Mouse (Mus musculus): ENCODE results near the gene Ptpn4. TPM values are rescaled to one million over a fixed set of nuclear protein-coding genes. Genes with fewer than 3 reads are reported as not detected.
A peak's percentile ranks its signal among the peaks of the same experiment; 100 is the strongest.

Ptpn4 gene
- total and polyA plus RNA-seq, 2 experiments from 2014 or later = 4.1 to 16.7 TPM

DNA sequence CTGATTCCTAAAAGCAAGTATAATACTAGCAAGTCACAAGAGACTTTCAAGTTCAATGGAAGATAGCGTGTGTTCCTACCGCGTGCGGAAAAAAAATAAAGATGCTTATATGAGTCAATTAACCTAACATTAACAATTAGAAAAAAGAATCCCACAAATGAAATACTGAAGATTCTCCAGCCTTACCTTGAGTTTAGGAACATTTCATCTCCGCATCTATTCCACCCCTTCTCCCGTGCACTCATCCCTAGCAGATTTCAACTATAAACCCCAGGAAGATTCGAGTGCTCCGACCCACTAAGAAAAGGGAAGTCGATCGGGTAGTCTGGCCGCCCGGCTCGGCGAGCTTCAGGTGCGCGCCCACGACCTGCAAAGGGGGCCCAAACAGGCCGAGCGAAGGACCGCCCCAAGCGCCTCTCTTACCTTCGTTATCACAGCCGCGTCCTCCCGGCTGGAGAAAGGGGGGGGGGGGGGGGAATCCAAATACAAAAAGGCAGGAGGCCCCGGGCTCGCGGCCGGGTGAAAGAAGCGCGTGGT lies 866 bp downstream of the Ptpn4 start:
- ATAC-seq (ENCODE audit: insufficient read depth, low read depth) (no peak), DNase-seq (ENCODE audit: low spot score) (no peak)
- Histone ChIP-seq H3K36me3 (replicated peaks; ENCODE audit: control insufficient read depth, insufficient read depth, low read length) (no peaks in the 10 kb centered on the region), H3K4me1 (ENCODE audit: control insufficient read depth, insufficient read depth) (peaks cover 19% of the 10 kb centered on the region; the same call in 1 of the 2 replicates), H3K27me3 (ENCODE audit: control insufficient read depth, insufficient read depth, low read length) (no peaks in the 10 kb centered on the region), H3K27ac (ENCODE audit: low read depth) (peak overlapping the region; percentile 82), H3K9me3 (replicated peaks; ENCODE audit: control insufficient read depth, low read length) (no peaks in the 10 kb centered on the region), H3K4me2 (ENCODE audit: low read depth, low read length) (peak overlapping the region; percentile 63), H3K9ac (replicated peaks; ENCODE audit: low read depth, low read length) (peak overlapping the region; percentile 89), H3K4me3 (ENCODE audit: low read depth, low read length) (peak overlapping the region; percentile 94)
- TF ChIP-seq EP300 (IDR thresholded peaks at IDR 0.05; ENCODE audit: low read depth) = no peak
- no peak for TF ChIP-seq CTCF (IDR thresholded peaks at IDR 0.05; ENCODE audit: low read depth)
- WGBS = 1% methylated on average over 28 of the region's 31 CpGs

DNA sequence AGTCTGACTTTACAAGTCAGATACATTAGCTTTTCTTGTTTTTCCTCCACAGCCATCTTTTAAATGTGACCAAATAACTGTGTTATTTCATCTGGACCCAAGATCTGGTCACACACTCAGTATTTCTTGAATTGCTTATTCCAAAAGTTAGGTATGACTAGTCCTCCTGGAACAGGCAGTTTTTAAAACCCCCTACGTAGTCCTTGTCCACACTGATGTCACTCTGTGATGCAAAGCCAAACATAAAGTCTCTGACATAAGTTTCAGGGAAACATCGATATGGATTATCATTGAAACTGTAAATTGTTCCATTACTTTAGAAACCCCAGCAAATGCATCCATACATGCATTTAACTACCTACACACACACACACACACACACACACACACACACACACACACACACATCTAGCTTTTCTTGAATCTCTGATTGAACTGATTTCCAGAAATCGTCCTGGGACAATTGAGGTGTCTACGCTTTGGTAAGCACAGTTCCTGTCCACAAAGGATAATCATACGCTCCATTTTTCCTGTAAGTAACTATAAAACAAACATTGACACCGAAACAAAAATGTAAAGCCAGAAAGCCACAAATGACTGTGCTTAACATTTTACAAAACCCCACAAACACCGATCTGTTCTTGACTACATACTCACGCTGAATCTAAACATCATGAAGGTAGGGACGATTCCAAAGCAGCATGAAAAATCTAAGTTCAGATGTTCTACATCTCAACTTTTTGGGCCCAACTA lies 1.5 kb downstream of the Ptpn4 start:
- WGBS = 15% methylated on average over 9 of the region's 9 CpGs
- peaks cover 19% of the 10 kb centered on the region; the same call in 1 of the 2 replicates for H3K4me1 ChIP-seq (ENCODE audit: control insufficient read depth, insufficient read depth)
- no peak for ATAC-seq (ENCODE audit: insufficient read depth, low read depth)
- peak overlapping the region; percentile 89 for H3K9ac ChIP-seq (replicated peaks; ENCODE audit: low read depth, low read length)
- H3K27me3 ChIP-seq (ENCODE audit: control insufficient read depth, insufficient read depth, low read length) = no peaks in the 10 kb centered on the region
- H3K36me3 ChIP-seq (replicated peaks; ENCODE audit: control insufficient read depth, insufficient read depth, low read length) = no peaks in the 10 kb centered on the region
- H3K4me3 ChIP-seq (ENCODE audit: low read depth, low read length) = peak overlapping the region; percentile 94
- H3K9me3 ChIP-seq (replicated peaks; ENCODE audit: control insufficient read depth, low read length) = no peaks in the 10 kb centered on the region
- TF ChIP-seq EP300 (IDR thresholded peaks at IDR 0.05; ENCODE audit: low read depth) (no peak), CTCF (IDR thresholded peaks at IDR 0.05; ENCODE audit: low read depth) (no peak)
- H3K27ac ChIP-seq (ENCODE audit: low read depth) = peak overlapping the region; percentile 82
- no peak for DNase-seq (ENCODE audit: low spot score)
- peak overlapping the region; percentile 63 for H3K4me2 ChIP-seq (ENCODE audit: low read depth, low read length)

DNA sequence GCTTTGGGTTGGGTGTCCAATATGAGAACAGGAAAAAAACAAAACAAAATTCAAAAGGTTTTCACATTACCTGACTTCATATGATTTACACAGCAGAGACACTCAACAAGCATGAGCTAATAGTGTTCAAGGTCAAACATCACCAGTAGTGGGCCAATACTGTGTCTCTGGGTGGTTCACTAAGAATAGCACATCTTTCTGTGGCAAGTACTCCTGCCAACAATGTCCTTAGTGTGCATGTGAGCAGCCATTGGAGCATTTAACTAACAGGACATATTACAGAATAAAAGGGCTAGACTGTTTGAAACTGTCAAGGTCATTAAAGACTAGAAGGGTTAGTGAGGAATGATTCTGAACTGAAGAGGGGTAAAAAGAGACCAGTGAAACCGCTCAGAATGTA lies 9.3 kb downstream of the Ptpn4 start:
- H3K4me2 ChIP-seq (ENCODE audit: low read depth, low read length) = no peak overlapping the region
- no peak overlapping the region for H3K4me3 ChIP-seq (ENCODE audit: low read depth, low read length)
- 83% methylated on average over 1 of the region's 1 CpGs for WGBS
- H3K9ac ChIP-seq (replicated peaks; ENCODE audit: low read depth, low read length) = no peak overlapping the region
- ATAC-seq (ENCODE audit: insufficient read depth, low read depth) (peak; percentile 94), DNase-seq (ENCODE audit: low spot score) (peak; percentile 81)
- H3K27me3 ChIP-seq (ENCODE audit: control insufficient read depth, insufficient read depth, low read length) = no peaks in the 10 kb centered on the region
- H3K4me1 ChIP-seq (ENCODE audit: control insufficient read depth, insufficient read depth) = peaks cover 3% of the 10 kb centered on the region; the same call in 1 of the 2 replicates
- H3K36me3 ChIP-seq (replicated peaks; ENCODE audit: control insufficient read depth, insufficient read depth, low read length) = no peaks in the 10 kb centered on the region
- no peak for TF ChIP-seq EP300 (IDR thresholded peaks at IDR 0.05; ENCODE audit: low read depth)
- TF ChIP-seq CTCF (IDR thresholded peaks at IDR 0.05; ENCODE audit: low read depth) = no peak
- H3K9me3 ChIP-seq (replicated peaks; ENCODE audit: control insufficient read depth, low read length) = no peaks in the 10 kb centered on the region
- peak overlapping the region; percentile 76 for H3K27ac ChIP-seq (ENCODE audit: low read depth)

DNA sequence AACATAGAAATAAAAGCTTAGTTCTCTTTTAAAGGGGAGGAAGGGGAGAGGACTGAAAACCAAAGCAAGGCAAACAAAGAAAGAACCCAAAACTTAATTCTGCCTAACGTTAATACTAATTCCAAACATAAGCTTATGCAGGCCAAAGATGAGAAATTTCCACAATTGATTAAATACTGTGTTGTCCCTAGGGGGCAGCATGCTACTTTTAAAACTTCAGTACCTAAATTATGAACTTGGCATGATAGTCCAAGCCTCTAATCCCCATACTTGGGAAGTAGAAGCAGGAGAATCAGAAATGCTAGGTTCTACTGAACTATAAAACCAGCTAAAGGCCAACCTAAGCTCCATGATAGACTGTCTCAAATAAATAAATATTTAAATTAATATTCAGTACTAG lies 18.7 kb downstream of the Ptpn4 start:
- Histone ChIP-seq H3K9ac (replicated peaks; ENCODE audit: low read depth, low read length) (no peak overlapping the region), H3K9me3 (replicated peaks; ENCODE audit: control insufficient read depth, low read length) (no peaks in the 10 kb centered on the region), H3K4me3 (ENCODE audit: low read depth, low read length) (no peak overlapping the region), H3K27ac (ENCODE audit: low read depth) (no peak overlapping the region), H3K27me3 (ENCODE audit: control insufficient read depth, insufficient read depth, low read length) (no peaks in the 10 kb centered on the region), H3K4me1 (ENCODE audit: control insufficient read depth, insufficient read depth) (no peaks in the 10 kb centered on the region), H3K36me3 (replicated peaks; ENCODE audit: control insufficient read depth, insufficient read depth, low read length) (no peaks in the 10 kb centered on the region), H3K4me2 (ENCODE audit: low read depth, low read length) (no peak overlapping the region)
- DNase-seq (ENCODE audit: low spot score) = peak; percentile 58
- 59% methylated on average over 1 of the region's 1 CpGs for WGBS
- no peak for ATAC-seq (ENCODE audit: insufficient read depth, low read depth)
- no peak for TF ChIP-seq EP300 (IDR thresholded peaks at IDR 0.05; ENCODE audit: low read depth)
- TF ChIP-seq CTCF (IDR thresholded peaks at IDR 0.05; ENCODE audit: low read depth) = peak; percentile 60

DNA sequence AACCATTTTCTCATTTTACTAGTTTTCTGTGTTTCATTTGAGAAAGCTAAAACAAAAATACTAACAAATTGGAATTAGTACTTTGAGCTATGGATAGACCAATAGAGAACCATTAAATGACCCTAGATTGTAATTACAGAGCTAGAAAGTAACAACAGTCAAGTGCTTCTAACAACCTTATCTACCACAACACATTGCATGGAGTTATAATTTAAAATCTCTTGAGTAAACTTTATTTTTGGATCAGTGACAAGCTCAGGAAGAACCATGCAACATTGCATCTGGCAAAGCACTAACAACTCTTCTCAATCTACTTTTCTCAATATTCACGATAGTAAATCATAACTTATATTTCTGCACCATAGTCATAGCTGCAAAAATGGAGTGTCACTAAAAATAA lies 29.7 kb downstream of the Ptpn4 start:
- Histone ChIP-seq H3K27me3 (ENCODE audit: control insufficient read depth, insufficient read depth, low read length) (no peaks in the 10 kb centered on the region), H3K4me3 (ENCODE audit: low read depth, low read length) (no peak overlapping the region), H3K4me2 (ENCODE audit: low read depth, low read length) (no peak overlapping the region), H3K27ac (ENCODE audit: low read depth) (no peak overlapping the region), H3K36me3 (replicated peaks; ENCODE audit: control insufficient read depth, insufficient read depth, low read length) (no peaks in the 10 kb centered on the region), H3K9me3 (replicated peaks; ENCODE audit: control insufficient read depth, low read length) (no peaks in the 10 kb centered on the region), H3K9ac (replicated peaks; ENCODE audit: low read depth, low read length) (no peak overlapping the region), H3K4me1 (ENCODE audit: control insufficient read depth, insufficient read depth) (no peaks in the 10 kb centered on the region)
- no peak for ATAC-seq (ENCODE audit: insufficient read depth, low read depth)
- TF ChIP-seq CTCF (IDR thresholded peaks at IDR 0.05; ENCODE audit: low read depth) = no peak
- TF ChIP-seq EP300 (IDR thresholded peaks at IDR 0.05; ENCODE audit: low read depth) = no peak
- no peak for DNase-seq (ENCODE audit: low spot score)
- 90% methylated on average over 1 of the region's 1 CpGs for WGBS

All from heart, postnatal 0 days (tissue).